Mouse (Mus musculus) CD4-positive, CD25-positive, alpha-beta regulatory T cell, adult 9 weeks (primary cell): ENCODE results near the gene Gm2974. TPM values are rescaled to one million over a fixed set of nuclear protein-coding genes. Genes with fewer than 3 reads are reported as not detected.

ENCODE experiments used
- polyA plus RNA-seq: library from polyadenylated mRNA; unstranded; fragments of 100-300 nt; shearing (Covaris generic); gene quantifications from one replicate; pipeline ENCODE4 v1.2.1, GENCODE M21; 2017

The Gm2974 gene
- polyA plus RNA-seq = 2.3 TPM

DNA sequence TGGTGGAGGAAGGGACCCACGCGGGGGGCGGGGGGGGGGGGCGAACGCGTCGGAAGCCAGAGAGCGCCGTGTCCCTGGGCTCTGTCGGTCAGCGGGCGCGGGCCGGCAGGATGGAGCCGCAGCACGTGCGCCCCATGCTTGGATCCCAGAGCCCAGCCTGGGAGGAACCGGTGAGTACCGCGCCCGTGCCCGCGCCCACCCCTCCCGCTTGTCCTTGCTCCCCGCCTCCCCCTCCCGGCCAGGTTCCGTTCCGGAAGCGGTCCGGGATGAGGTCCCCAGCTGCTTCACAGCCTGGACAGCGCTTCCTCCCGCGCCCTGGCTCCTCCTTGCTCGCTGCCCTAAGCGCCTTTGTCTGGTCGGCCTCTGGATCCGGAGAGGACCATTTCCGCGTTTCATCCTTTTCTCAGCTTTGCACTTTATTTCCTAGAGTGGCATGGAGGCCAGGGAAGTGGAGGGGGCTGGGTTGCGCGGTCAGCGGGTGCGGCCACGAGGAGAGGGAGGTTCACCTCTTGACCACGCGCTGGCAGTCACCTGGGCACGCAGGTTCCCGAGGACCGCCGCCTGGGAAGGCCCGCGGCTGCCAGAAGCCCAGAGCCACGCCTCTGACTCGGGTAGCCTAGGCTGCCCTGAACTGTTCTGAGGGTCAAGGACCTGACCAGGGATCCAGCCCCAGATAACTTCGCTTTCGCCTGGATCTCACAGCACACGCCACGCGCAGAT, at the start of gene Gm2974:
Gm2974 (plus strand) TSS at position 86 of the 720 bp plus-strand sequence.

DNA sequence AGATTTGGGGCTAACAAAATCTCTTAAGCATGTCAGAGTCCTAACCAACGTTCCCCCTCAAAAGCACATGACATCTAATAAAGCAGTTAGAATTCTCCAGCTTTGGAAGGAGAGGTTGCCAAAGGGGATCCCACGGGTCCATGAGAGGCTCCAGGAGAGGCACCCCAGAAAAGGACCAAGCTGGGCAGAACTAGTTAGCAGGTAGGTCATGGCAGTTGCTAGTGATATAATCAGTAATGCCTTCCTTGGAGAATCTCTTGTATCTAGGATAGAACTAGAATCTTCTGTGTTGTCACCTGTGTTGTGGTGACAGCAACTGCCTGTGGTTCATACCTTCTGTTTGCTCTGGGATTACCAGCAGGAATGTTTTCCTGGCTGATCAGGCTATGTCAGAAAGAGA, 17.6 kb upstream of the Gm2974 start, which contains the start of gene Gm3127:
Gm3127 (plus strand) TSS at position 301 of the 400 bp plus-strand sequence.

GRCm38 (mm10) chr14:4249331-4249730, 67.0 kb downstream of the Gm2974 start, which contains the start of gene Gm3138:
Gm3138 (plus strand) TSS chr14:4249631.

Other genes with a start within 250 kb of the Gm2974 start
- gene Gm3095, start 219.0 kb upstream of the Gm2974 start, polyA plus RNA-seq = not detected
- not detected for gene Gm3099, start 184.2 kb upstream of the Gm2974 start, polyA plus RNA-seq
- 0.82 TPM for gene Gm5796, start 158.6 kb upstream of the Gm2974 start, polyA plus RNA-seq
- 0.38 TPM for gene Gm3115, start 98.5 kb upstream of the Gm2974 start, polyA plus RNA-seq
- gene Gm8108, start 72.0 kb upstream of the Gm2974 start, polyA plus RNA-seq = 0.79 TPM
- gene Gm3127, start 17.5 kb upstream of the Gm2974 start, polyA plus RNA-seq = not detected
- gene Gm3138, start 67.1 kb downstream of the Gm2974 start, polyA plus RNA-seq = not detected
- not detected for gene Gm3149, start 134.7 kb downstream of the Gm2974 start, polyA plus RNA-seq
- 7.4 TPM for gene 2610042L04Rik, start 152.2 kb downstream of the Gm2974 start, polyA plus RNA-seq
- gene Gm3159, start 214.9 kb downstream of the Gm2974 start, polyA plus RNA-seq = not detected
- 2.6 TPM for gene Gm3164, start 232.9 kb downstream of the Gm2974 start, polyA plus RNA-seq
- 3.0 TPM for gene Gm3173, start 248.4 kb downstream of the Gm2974 start, polyA plus RNA-seq